Mouse (Mus musculus): ENCODE data around the gene Trim67.

DNA sequence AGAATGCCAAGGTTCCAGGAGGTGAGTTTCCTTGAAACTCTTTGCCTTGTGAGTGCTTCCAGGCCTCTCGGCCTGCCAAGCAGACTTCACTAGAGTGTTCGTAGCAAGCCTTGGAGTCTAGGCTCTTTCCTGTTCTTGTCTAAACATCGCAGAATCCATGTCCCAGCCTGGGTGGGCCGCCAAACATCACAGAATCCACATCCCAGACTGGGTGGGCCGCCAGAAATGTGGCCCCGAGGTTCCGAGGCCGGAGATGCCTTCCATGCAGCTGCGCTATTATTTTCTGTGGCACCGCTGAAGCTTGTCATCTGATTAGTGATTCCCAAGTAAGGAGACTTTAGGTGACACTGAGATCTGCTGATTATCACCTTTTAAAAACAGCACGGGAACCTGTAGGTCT lies 7.7 kb downstream of the Trim67 start:
- TF ChIP-seq CTCF (IDR thresholded peaks at IDR 0.05; ENCODE audit: low read depth) = no peak
- no peak for TF ChIP-seq EP300 (optimal IDR thresholded peaks at IDR 0.05)
